In the genomic region with DNA sequence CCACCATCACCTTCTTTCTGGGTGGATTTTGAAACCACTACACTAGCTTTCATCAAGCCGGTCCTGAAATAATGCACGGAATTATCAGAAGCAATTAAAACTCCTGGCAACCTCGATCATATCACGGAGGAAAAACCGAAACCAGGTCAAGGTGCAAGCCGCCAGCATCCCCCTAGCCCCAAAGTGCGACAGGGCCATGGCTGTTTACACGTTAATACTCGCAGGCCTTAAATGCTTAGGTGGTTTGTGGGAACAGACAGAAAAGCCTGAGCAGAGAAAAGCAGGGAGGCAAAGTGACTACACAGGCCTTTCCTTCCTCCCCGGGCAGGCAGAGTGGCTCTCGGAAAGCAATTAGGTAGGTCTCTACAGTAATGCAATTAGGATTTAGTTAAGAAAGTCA, we compare ENCODE assay signal across 8 mouse cellular contexts. TPM values are rescaled to one million over a fixed set of nuclear protein-coding genes. Genes with fewer than 3 reads are reported as not detected.
A peak's percentile ranks its signal among the peaks of the same experiment; 100 is the strongest.
DNase-seq lines count a peak whose midpoint lies in the region; ATAC-seq lines count a peak whose summit lies in the region.

No protein-coding gene starts in this region.

- peak overlapping the region; percentile 90 for H3K27ac ChIP-seq in heart, embryonic 16.5 days (ENCODE audit: low read length)
- peak overlapping the region; percentile 39; the same call in 1 of the 2 replicates for H3K27ac ChIP-seq in limb, embryonic 11.5 days (replicated peaks; ENCODE audit: low read depth, low read length)

- 7% methylated on average over 11 of the region's 11 CpGs for WGBS in heart, embryonic 16.5 days
- 6% methylated on average over 11 of the region's 11 CpGs for WGBS in limb, embryonic 11.5 days

- peak overlapping the region; percentile 96 for H3K4me3 ChIP-seq in megakaryocyte, embryonic 14.5 days (replicated peaks)
- H3K4me3 ChIP-seq in heart, embryonic 16.5 days (ENCODE audit: low read length) = peak overlapping the region; percentile 87
- H3K4me3 ChIP-seq in limb, embryonic 11.5 days (ENCODE audit: low read depth, low read length) = peak overlapping the region; percentile 70

- no peaks in the 10 kb centered on the region for H3K9me3 ChIP-seq in megakaryocyte, embryonic 14.5 days
- H3K9me3 ChIP-seq in heart, embryonic 16.5 days (replicated peaks; ENCODE audit: control insufficient read depth, low read length) = no peaks in the 10 kb centered on the region
- no peaks in the 10 kb centered on the region for H3K9me3 ChIP-seq in limb, embryonic 11.5 days (ENCODE audit: control insufficient read depth, low read length)

- no peaks in the 10 kb centered on the region for H3K27me3 ChIP-seq in megakaryocyte, embryonic 14.5 days (replicated peaks)
- H3K27me3 ChIP-seq in heart, embryonic 16.5 days (ENCODE audit: control insufficient read depth, insufficient read depth, low read length) = no peaks in the 10 kb centered on the region
- H3K27me3 ChIP-seq in limb, embryonic 11.5 days (ENCODE audit: control insufficient read depth, insufficient read depth, low read length) = no peaks in the 10 kb centered on the region

- H3K4me1 ChIP-seq in megakaryocyte, embryonic 14.5 days = peaks cover 41% of the 10 kb centered on the region
- peaks cover 37% of the 10 kb centered on the region for H3K4me1 ChIP-seq in heart, embryonic 16.5 days (ENCODE audit: control insufficient read depth, insufficient read depth, low read length)
- peaks cover 17% of the 10 kb centered on the region for H3K4me1 ChIP-seq in limb, embryonic 11.5 days (ENCODE audit: control insufficient read depth, insufficient read depth, low read length)

- no peak for ATAC-seq in megakaryocyte, adult 5-6 weeks (ENCODE audit: poor library complexity, severe bottlenecking)
- no peak for ATAC-seq in heart, embryonic 16.5 days (replicated peaks; ENCODE audit: extremely low read depth, insufficient read depth, low FRiP score)
- ATAC-seq in limb, embryonic 11.5 days (ENCODE audit: insufficient number of reproducible peaks, low FRiP score, low TSS enrichment, low read depth) = no peak
- no peak for ATAC-seq in megakaryocyte progenitor cell, adult 5-6 weeks (replicated peaks; ENCODE audit: poor library complexity)

- peak overlapping the region; percentile 90 for H3K9ac ChIP-seq in heart, embryonic 16.5 days (ENCODE audit: low read length)
- peak overlapping the region; percentile 87 for H3K9ac ChIP-seq in limb, embryonic 11.5 days (ENCODE audit: low read length)

- H3K36me3 ChIP-seq in megakaryocyte, embryonic 14.5 days (replicated peaks; ENCODE audit: low read length) = peaks cover 6% of the 10 kb centered on the region
- H3K36me3 ChIP-seq in heart, embryonic 16.5 days (ENCODE audit: control insufficient read depth, insufficient read depth) = no peaks in the 10 kb centered on the region
- no peaks in the 10 kb centered on the region for H3K36me3 ChIP-seq in limb, embryonic 11.5 days (ENCODE audit: control insufficient read depth, insufficient read depth, low read length)

- peak; percentile 20 for DNase-seq in c-Kit-positive CD71-positive TER-119-negative erythroid progenitor cells, embryonic 14.5 days (ENCODE audit: low read depth)
- peak; percentile 45 for DNase-seq in limb, embryonic 11.5 days (ENCODE audit: low spot score)
- DNase-seq in neural tube, embryonic 10.5 days (ENCODE audit: extremely low spot score, low spot score) = peak; percentile 24
- no peak for DNase-seq in urinary bladder, postnatal 10 days (ENCODE audit: low spot score)

- peak overlapping the region; percentile 83 for H3K4me2 ChIP-seq in heart, embryonic 16.5 days (ENCODE audit: low read depth, low read length)
- H3K4me2 ChIP-seq in limb, embryonic 11.5 days (ENCODE audit: low read depth, severe bottlenecking) = peak overlapping the region; percentile 73

RNA-seq across cellular contexts. Expression of gene Hdac4, which starts 16.4 kb away (rescaled TPM):
- polyA plus RNA-seq in megakaryocyte, embryonic 14.5 days (2012; ENCODE audit: insufficient read depth, low replicate concordance) = 3.6 and 5.1 TPM in 2 replicates
- 14.8 and 19.0 TPM in 2 replicates for total RNA-seq in megakaryocyte, adult 5-6 weeks (2015)
- 13.3 and 19.4 TPM in 2 replicates for total RNA-seq in megakaryocyte, adult 5-6 weeks (2017)
- 13.1 and 18.1 TPM in 2 replicates for polyA plus RNA-seq in heart, embryonic 16.5 days (2015; fragmentation: Nextera tagmentation; extraction: Ambion mirVana)
- 24.2 and 31.7 TPM in 2 replicates for polyA plus RNA-seq in limb, embryonic 11.5 days (2014; fragmentation: Nextera tagmentation; extraction: Ambion mirVana)
- total RNA-seq in megakaryocyte progenitor cell, adult 5-6 weeks (2015) = 13.8 and 22.6 TPM in 2 replicates
- 8.4 and 9.3 TPM in 2 replicates for total RNA-seq in megakaryocyte progenitor cell, adult 5-6 weeks (2017)
